Mouse (Mus musculus): ENCODE data around the gene Polr1b.

GRCm38 (mm10) chr2:129112924-129113323, 12.1 kb downstream of the Polr1b start:
- TF ChIP-seq CTCF (IDR thresholded peaks at IDR 0.05; ENCODE audit: insufficient read depth, low read length) (no peak), POLR2A (IDR thresholded peaks at IDR 0.05; ENCODE audit: borderline replicate concordance, extremely low read depth, low read depth, low read length) (no peak)

All from lung, adult 2 months (tissue).